Mouse (Mus musculus) liver, embryonic 14.5 days (tissue): ENCODE data around the gene Cyth3.

Experiments
- CTCF ChIP-seq: IDR thresholded peaks from 2 replicates; pipeline ENCODE4 v1.5.1; 2016; ENCODE audit warnings: antibody characterized with exemption, low read depth, control low read depth
- EP300 ChIP-seq: IDR thresholded peaks from 2 replicates; pipeline ENCODE4 v1.6.1; 2016; ENCODE audit warnings: antibody characterized with exemption, low read depth

- TF ChIP-seq CTCF = 0 out of 2 replicates have a peak, but pooled peaks have one; percentile 12
- no peak for TF ChIP-seq EP300
Observed at GRCm38 (mm10) chr5:143623356-143624295, 1.4 kb downstream of the Cyth3 start.
